Mouse (Mus musculus) CH12.LX (cell line): Measurements from ENCODE around the gene Prkce. TPM values are rescaled to one million over a fixed set of nuclear protein-coding genes. Genes with fewer than 3 reads are reported as not detected.
A peak's percentile ranks its signal among the peaks of the same experiment; 100 is the strongest.

Experiments
- DNase-seq: peaks from one replicate; pipeline ENCODE4 v3.0.0-alpha.2; 2013; ENCODE audit errors: extremely low read depth
- H3K27ac ChIP-seq: 2 replicates; pipeline ENCODE4 v1.5.1; 2012; ENCODE audit warnings: low read depth, mild to moderate bottlenecking, control low read depth, moderate library complexity; ENCODE audit not compliant: insufficient read depth
- H3K27me3 ChIP-seq: replicated peaks from 2 replicates; pipeline ENCODE3; 2012; ENCODE audit warnings: inconsistent platforms
- H3K36me3 ChIP-seq, 2 experiments: replicated peaks in 1 of 2; 2 replicates each; pipeline versions ENCODE3 to v1.6.1; 2012; ENCODE audit warnings: inconsistent platforms in 1 of 2, low read length in 1 of 2, mild to moderate bottlenecking in 1 of 2, mixed read lengths in 1 of 2, moderate library complexity in 1 of 2; ENCODE audit not compliant: control insufficient read depth in 1 of 2, insufficient read depth in 1 of 2
- H3K4me1 ChIP-seq, 2 experiments: 2 replicates each; pipeline ENCODE4 v1.6.1; 2012; ENCODE audit warnings: inconsistent platforms in 1 of 2, moderate library complexity in 1 of 2; ENCODE audit not compliant: insufficient read depth in 2 of 2, control insufficient read depth in 1 of 2
- H3K4me2 ChIP-seq: 2 replicates; pipeline ENCODE4 v1.6.1; 2012; ENCODE audit warnings: low read depth, mild to moderate bottlenecking, control low read depth; ENCODE audit not compliant: poor library complexity, insufficient read depth, severe bottlenecking
- H3K4me3 ChIP-seq, 3 experiments: fragments of 150-350 bp in 1 of 3; sonication (generic) in 1 of 3; replicated peaks in 1 of 3; 2 replicates each; pipeline versions ENCODE3 to v1.5.1; 2011 to 2012; ENCODE audit warnings: low read depth in 2 of 3, low read length in 2 of 3, mild to moderate bottlenecking in 2 of 3, moderate library complexity in 2 of 3, control low read depth in 1 of 3, improper control_type of control experiment in 1 of 3, inconsistent platforms in 1 of 3, mixed read lengths in 1 of 3; ENCODE audit not compliant: poor library complexity in 1 of 3
- H3K79me2 ChIP-seq: replicated peaks from 2 replicates; pipeline ENCODE4 v1.6.1; 2012; ENCODE audit warnings: mild to moderate bottlenecking, moderate library complexity; ENCODE audit not compliant: control insufficient read depth, poor library complexity, insufficient read depth, severe bottlenecking; ENCODE audit errors: extremely low read depth
- H3K9ac ChIP-seq: 2 replicates; pipeline ENCODE4 v1.6.1; 2012; ENCODE audit warnings: low read depth, mild to moderate bottlenecking, control low read depth, moderate library complexity; ENCODE audit not compliant: insufficient read depth
- H3K9me3 ChIP-seq: replicated peaks from 2 replicates; pipeline ENCODE3; 2012; ENCODE audit warnings: low read length, inconsistent platforms, mixed read lengths
- BHLHE40 ChIP-seq: IDR thresholded peaks from 2 replicates; pipeline ENCODE4 v1.6.1; 2011; ENCODE audit warnings: mild to moderate bottlenecking, low read depth, low read length, improper control_type of control experiment
- CHD1 ChIP-seq: IDR thresholded peaks from 2 replicates; pipeline ENCODE4 v1.6.1; 2012; ENCODE audit warnings: low read depth, low read length, improper control_type of control experiment, inconsistent platforms
- CTCF ChIP-seq, 2 experiments: IDR thresholded peaks in 1 of 2; conservative IDR thresholded peaks in 1 of 2; 2 replicates each; pipeline ENCODE4 v1.5.1; 2011 to 2012; ENCODE audit warnings: low read depth in 2 of 2, low read length in 2 of 2, improper control_type of control experiment in 1 of 2, inconsistent platforms in 1 of 2, mild to moderate bottlenecking in 1 of 2, moderate library complexity in 1 of 2
- E2F4 ChIP-seq: IDR thresholded peaks from 2 replicates; pipeline ENCODE4 v1.6.1; 2011; ENCODE audit warnings: low read depth, low read length, improper control_type of control experiment; ENCODE audit not compliant: insufficient replicate concordance
- ELF1 ChIP-seq: IDR thresholded peaks from 2 replicates; pipeline ENCODE4 v1.6.1; 2014; ENCODE audit warnings: low read depth, mild to moderate bottlenecking, inconsistent platforms, low read length, improper control_type of control experiment
- EP300 ChIP-seq: IDR thresholded peaks from 2 replicates; pipeline ENCODE4 v1.6.1; 2011; ENCODE audit warnings: low read length, improper control_type of control experiment
- ETS1 ChIP-seq: conservative IDR thresholded peaks from 2 replicates; pipeline ENCODE4 v1.6.1; 2012; ENCODE audit warnings: low read depth, mild to moderate bottlenecking, inconsistent platforms, low read length, improper control_type of control experiment, moderate library complexity
- GABPA ChIP-seq: IDR thresholded peaks from 2 replicates; pipeline ENCODE4 v1.6.1; 2012; ENCODE audit warnings: low read depth, low read length, improper control_type of control experiment, inconsistent platforms; ENCODE audit not compliant: insufficient replicate concordance
- IRF4 ChIP-seq: IDR thresholded peaks from 2 replicates; pipeline ENCODE4 v1.6.1; 2014; ENCODE audit warnings: low read depth, mild to moderate bottlenecking, inconsistent platforms, low read length, improper control_type of control experiment
- JUND ChIP-seq: conservative IDR thresholded peaks from 2 replicates; pipeline ENCODE4 v1.6.1; 2011; ENCODE audit warnings: low read depth, low read length, improper control_type of control experiment
- MAX ChIP-seq: IDR thresholded peaks from 2 replicates; pipeline ENCODE4 v1.6.1; 2011; ENCODE audit warnings: low read length, improper control_type of control experiment
- MAZ ChIP-seq: IDR thresholded peaks from 2 replicates; pipeline ENCODE4 v1.6.1; 2012; ENCODE audit warnings: low read depth, mild to moderate bottlenecking, inconsistent platforms, low read length, improper control_type of control experiment, moderate library complexity
- MEF2A ChIP-seq: IDR thresholded peaks from 2 replicates; pipeline ENCODE4 v1.6.1; 2014; ENCODE audit warnings: low read depth, mild to moderate bottlenecking, inconsistent platforms, low read length, improper control_type of control experiment, borderline replicate concordance
- MXI1 ChIP-seq: IDR thresholded peaks from 2 replicates; pipeline ENCODE4 v1.6.1; 2011; ENCODE audit warnings: mild to moderate bottlenecking, low read depth, low read length, improper control_type of control experiment
- MYC ChIP-seq: IDR thresholded peaks from 2 replicates; pipeline ENCODE4 v1.6.1; 2011; ENCODE audit warnings: low read depth, mild to moderate bottlenecking, improper control_type of control experiment, low read length
- PAX5 ChIP-seq: IDR thresholded peaks from 2 replicates; pipeline ENCODE4 v1.6.1; 2012; ENCODE audit warnings: low read length, inconsistent platforms, mixed read lengths
- POLR2A ChIP-seq: IDR thresholded peaks from 2 replicates; pipeline ENCODE4 v1.6.1; 2011; ENCODE audit warnings: low read depth, mild to moderate bottlenecking, improper control_type of control experiment, low read length
- POLR2AphosphoS2 ChIP-seq: IDR thresholded peaks from 2 replicates; pipeline ENCODE4 v1.6.1; 2011; ENCODE audit warnings: low read depth, low read length, improper control_type of control experiment
- RAD21 ChIP-seq: IDR thresholded peaks from 2 replicates; pipeline ENCODE4 v1.6.1; 2011; ENCODE audit warnings: low read depth, mild to moderate bottlenecking, low read length, improper control_type of control experiment, moderate library complexity
- RCOR1 ChIP-seq: conservative IDR thresholded peaks from 2 replicates; pipeline ENCODE4 v1.6.1; 2012; ENCODE audit warnings: low read depth, mild to moderate bottlenecking, inconsistent platforms, low read length, improper control_type of control experiment
- SIN3A ChIP-seq: IDR thresholded peaks from 2 replicates; pipeline ENCODE4 v1.6.1; 2012; ENCODE audit warnings: low read length, improper control_type of control experiment, inconsistent platforms
- TBP ChIP-seq: conservative IDR thresholded peaks from 2 replicates; pipeline ENCODE4 v1.6.1; 2011; ENCODE audit warnings: low read depth, low read length, improper control_type of control experiment
- TCF12 ChIP-seq: IDR thresholded peaks from 2 replicates; pipeline ENCODE4 v1.6.1; 2014; ENCODE audit warnings: low read depth, mild to moderate bottlenecking, inconsistent platforms, low read length, improper control_type of control experiment
- UBTF ChIP-seq: IDR thresholded peaks from 2 replicates; pipeline ENCODE4 v1.6.1; 2012; ENCODE audit warnings: low read depth, mild to moderate bottlenecking, inconsistent platforms, low read length, improper control_type of control experiment, moderate library complexity
- USF2 ChIP-seq: conservative IDR thresholded peaks from 2 replicates; pipeline ENCODE4 v1.6.1; 2011; ENCODE audit warnings: low read depth, low read length, improper control_type of control experiment
- ZC3H11A ChIP-seq: IDR thresholded peaks from 2 replicates; pipeline ENCODE4 v1.6.1; 2012; ENCODE audit warnings: low read depth, mild to moderate bottlenecking, inconsistent platforms, low read length, improper control_type of control experiment
- ZKSCAN1 ChIP-seq: IDR thresholded peaks from 2 replicates; pipeline ENCODE4 v1.6.1; 2012; ENCODE audit warnings: low read depth, inconsistent platforms, low read length, improper control_type of control experiment, borderline replicate concordance
- ZMIZ1 ChIP-seq: IDR thresholded peaks from 2 replicates; pipeline ENCODE4 v1.6.1; 2012; ENCODE audit warnings: low read depth, mild to moderate bottlenecking, inconsistent platforms, low read length, improper control_type of control experiment
- ZNF384 ChIP-seq: IDR thresholded peaks from 2 replicates; pipeline ENCODE4 v1.6.1; 2012; ENCODE audit warnings: low read depth, low read length, improper control_type of control experiment, inconsistent platforms
- dilution Hi-C: fragments of 300-500 bp; cut with MboI; formaldehyde crosslinking; loops from 2 replicates; pipeline ENCODE4 v1.14.3; 2020; ENCODE audit warnings: low sequenced_read_pairs; ENCODE audit not compliant: extremely low pct_unique_long_range_greater_than_20kb, extremely low pct_ligation_motif_present
- in situ Hi-C: fragments of 300-500 bp; cut with MboI; formaldehyde crosslinking; loops from 3 replicates; pipeline ENCODE4 v1.14.3; 2019; ENCODE audit warnings: low sequenced_read_pairs, low pct_ligation_motif_present, low pct_unique_long_range_greater_than_20kb, mixed read lengths
- polyA plus RNA-seq: library from polyadenylated mRNA; unstranded; fragments of >175 nt; gene quantifications from 2 replicates; pipeline ENCODE4 v1.2.1, GENCODE M21; 2012; ENCODE audit warnings: low read depth; ENCODE audit not compliant: insufficient read length
- total RNA-seq, 2 experiments: library from RNA; depleted of rRNA; stranded (reverse); fragments of 300-350 nt in 1 of 2; fragments of >200 nt in 1 of 2; gene quantifications; 2 replicates each; pipeline ENCODE4 v1.2.3; 2012 to 2014

Prkce gene
- total and polyA plus RNA-seq, 3 experiments = 4.1 to 13.2 (median 11.4) TPM

GRCm38 (mm10) chr17:86437516-86438277 is 270.1 kb downstream of the Prkce start:
- in situ Hi-C loops = loop anchor here (5.0 to 25.0 kb wide), 3 partner anchors 53 to 550 kb away; no protein-coding TSS in a partner anchor
- peaks cover 6 to 18% of the 10 kb centered on the region in 2 experiments for H3K36me3 ChIP-seq
- peaks cover 6% of the 10 kb centered on the region for H3K9me3 ChIP-seq
- H3K4me1 ChIP-seq = peaks cover 34 to 62% of the 10 kb centered on the region in 2 experiments
- H3K27ac ChIP-seq = peak overlapping the region; percentile 65
- no peaks in the 10 kb centered on the region for H3K27me3 ChIP-seq
- peak overlapping the region; percentile 60 for H3K9ac ChIP-seq
- peak overlapping the region; percentile 90 for H3K4me2 ChIP-seq
- peak; percentile 67 for DNase-seq
- dilution Hi-C loops = no loop called here
- no peak for TF ChIP-seq UBTF
- TF ChIP-seq CTCF (conservative IDR thresholded peaks at IDR 0.05 in 1 of 2, IDR thresholded peaks at IDR 0.05 in 1 of 2; ENCODE audit: low read depth in 2 of 2, low read length in 2 of 2) = no peak
- TF ChIP-seq MXI1 = peak; percentile 48; the same call in 1 of the 2 replicates
- TF ChIP-seq EP300 = peak; percentile 2; the same call in 1 of the 2 replicates
- no peak for TF ChIP-seq E2F4
- TF ChIP-seq MEF2A = peak; percentile 60
- TF ChIP-seq BHLHE40 = peak; percentile 76
- peak; percentile 88; the same call in 1 of the 2 replicates for TF ChIP-seq IRF4
- TF ChIP-seq MYC = peak; percentile 62; the same call in 1 of the 2 replicates
- no peak for TF ChIP-seq ZKSCAN1
- peak; percentile 49 for TF ChIP-seq POLR2A
- TF ChIP-seq ELF1 = no peak
- TF ChIP-seq RAD21 = no peak
- 0 out of 2 replicates have a peak, but pooled peaks have one; percentile 13 for TF ChIP-seq ZMIZ1
- peak; percentile 77 for TF ChIP-seq MAX
- TF ChIP-seq SIN3A = 0 out of 2 replicates have a peak, but pooled peaks have one; percentile 61
- no peak for TF ChIP-seq PAX5
- TF ChIP-seq POLR2AphosphoS2 = no peak
- no peak for TF ChIP-seq RCOR1
- 0 out of 2 replicates have a peak, but pooled peaks have one; percentile 45 for TF ChIP-seq TBP
- no peak for TF ChIP-seq JUND
- no peak for TF ChIP-seq GABPA
- TF ChIP-seq TCF12 = peak; percentile 56; the same call in 1 of the 2 replicates
- no peak for TF ChIP-seq CHD1
- TF ChIP-seq ZC3H11A = no peak
- TF ChIP-seq USF2 = no peak
- peak; percentile 46 for TF ChIP-seq ETS1
- 0 out of 2 replicates have a peak, but pooled peaks have one; percentile 61 for TF ChIP-seq MAZ
- TF ChIP-seq ZNF384 = no peak
- H3K4me3 ChIP-seq = peak overlapping the region; percentile 26 to 46 (median 40)
- H3K79me2 ChIP-seq = peaks cover 4% of the 10 kb centered on the region; the same call in 1 of the 2 replicates
